Mouse (Mus musculus) liver, embryonic 14.5 days (tissue): ENCODE measurements around the gene Filip1l. TPM values are rescaled to one million over a fixed set of nuclear protein-coding genes. Genes with fewer than 3 reads are reported as not detected.
"Not testable (repeated sequence)": the region's sequence is repeated elsewhere in the genome, so short reads cannot be mapped to it uniquely, and the experiment has no call there.

Experiments
- ATAC-seq: fragments of 200-750 bp; cut with Nextera tagmentation; 2 replicates; pipeline ENCODE4 v1.8.0; 2017; ENCODE audit warnings: moderate number of reproducible peaks, mild to moderate bottlenecking, moderate library complexity; ENCODE audit not compliant: insufficient read depth
- DNase-seq, 3 experiments: peaks; one replicate each; pipeline ENCODE4 v3.0.0-alpha.2; 2012 to 2013; ENCODE audit warnings: low read depth in 3 of 3, low spot score in 3 of 3
- H3K27ac ChIP-seq: fragments of 300-500 bp; sonication (generic); 2 replicates; pipeline ENCODE4 v1.5.1; 2014; ENCODE audit warnings: moderate library complexity, mild to moderate bottlenecking, control low read depth, inconsistent platforms
- H3K27me3 ChIP-seq: fragments of 300-500 bp; sonication (generic); 2 replicates; pipeline ENCODE4 v1.6.1; 2014; ENCODE audit warnings: mild to moderate bottlenecking, low read length, moderate library complexity; ENCODE audit not compliant: control insufficient read depth, insufficient read depth
- H3K36me3 ChIP-seq: fragments of 300-500 bp; sonication (generic); replicated peaks from 2 replicates; pipeline ENCODE4 v1.6.1; 2014; ENCODE audit warnings: low read depth; ENCODE audit not compliant: control insufficient read depth, insufficient read depth
- H3K4me1 ChIP-seq, 2 experiments: fragments of 200-500 bp in 1 of 2; fragments of 300-500 bp in 1 of 2; sonication (generic) in 1 of 2; replicated peaks; 2 replicates each; pipeline ENCODE4 v1.6.1; 2012 to 2014; ENCODE audit warnings: antibody characterized with exemption in 1 of 2, inconsistent platforms in 1 of 2, low read length in 1 of 2; ENCODE audit not compliant: control insufficient read depth in 2 of 2, insufficient read depth in 2 of 2
- H3K4me2 ChIP-seq: fragments of 300-500 bp; sonication (generic); 2 replicates; pipeline ENCODE4 v1.6.1; 2014; ENCODE audit warnings: low read depth, mild to moderate bottlenecking, control low read depth, moderate library complexity
- H3K4me3 ChIP-seq, 2 experiments: fragments of 200-500 bp in 1 of 2; fragments of 300-500 bp in 1 of 2; sonication (generic) in 1 of 2; 2 replicates each; pipeline ENCODE4 v1.5.1; 2012 to 2014; ENCODE audit warnings: low read depth in 2 of 2, low read length in 2 of 2, mild to moderate bottlenecking in 2 of 2, control low read depth in 1 of 2, inconsistent platforms in 1 of 2, moderate library complexity in 1 of 2; ENCODE audit not compliant: insufficient read depth in 1 of 2
- H3K9ac ChIP-seq: fragments of 300-500 bp; sonication (generic); replicated peaks from 2 replicates; pipeline ENCODE4 v1.6.1; 2014; ENCODE audit warnings: mild to moderate bottlenecking, control low read depth, moderate library complexity
- H3K9me3 ChIP-seq: fragments of 300-500 bp; sonication (generic); 2 replicates; pipeline ENCODE4 v1.6.1; 2016; ENCODE audit warnings: low read length, mixed read lengths; ENCODE audit not compliant: control insufficient read depth
- CTCF ChIP-seq: IDR thresholded peaks from 2 replicates; pipeline ENCODE4 v1.5.1; 2016; ENCODE audit warnings: antibody characterized with exemption, low read depth, control low read depth
- EP300 ChIP-seq: IDR thresholded peaks from 2 replicates; pipeline ENCODE4 v1.6.1; 2016; ENCODE audit warnings: antibody characterized with exemption, low read depth
- WGBS: fragments of 180-500 bp; shearing (Covaris S2); extraction: QIAGEN DNeasy Blood & Tissue Kit; methylation state at CpG from one replicate; pipeline ENCODE4 v1.1.7; 2014; ENCODE audit not compliant: insufficient replicate concordance; 5-methylcytosine and 5-hydroxymethylcytosine counted together
- polyA plus RNA-seq, 2 experiments: library from polyadenylated mRNA; depleted of rRNA in 1 of 2; stranded (reverse) in 1 of 2; unstranded in 1 of 2; fragments of >200 nt; fragmentation: Nextera tagmentation in 1 of 2; extraction: Ambion mirVana in 1 of 2; gene quantifications; 2 replicates each; pipeline versions ENCODE4 v1.2.1 to v1.2.3; 2012 to 2014

Filip1l gene
- polyA plus RNA-seq, 2 experiments = 2.1 to 3.3 TPM

GRCm38 (mm10) chr16:57384274-57384673 lies 31.4 kb downstream of the Filip1l start:
- DNase-seq (no peak), ATAC-seq (no peak)
- Histone ChIP-seq H3K36me3 (no peaks in the 10 kb centered on the region), H3K4me2 (no peak overlapping the region), H3K4me1 (no peaks in the 10 kb centered on the region), H3K9ac (no peak overlapping the region), H3K9me3 (no peaks in the 10 kb centered on the region), H3K4me3 (no peak overlapping the region), H3K27me3 (no peaks in the 10 kb centered on the region), H3K27ac (no peak overlapping the region)
- 70% methylated on average over 2 of the region's 2 CpGs for WGBS
- no peak for TF ChIP-seq CTCF
- no peak for TF ChIP-seq EP300

- ATAC-seq = no peak
- WGBS = 70% methylated on average over 15 of the region's 15 CpGs
- Histone ChIP-seq H3K36me3 (no peaks in the 10 kb centered on the region), H3K4me2 (no peak overlapping the region), H3K9ac (no peak overlapping the region), H3K27me3 (no peaks in the 10 kb centered on the region), H3K9me3 (no peaks in the 10 kb centered on the region), H3K4me1 (no peaks in the 10 kb centered on the region), H3K4me3 (no peak overlapping the region), H3K27ac (no peak overlapping the region)
- TF ChIP-seq CTCF (no peak), EP300 (no peak)
- DNase-seq = no peak
Measured at GRCm38 (mm10) chr16:57389566-57390251, 36.8 kb downstream of the Filip1l start.

GRCm38 (mm10) chr16:57391171-57391570 lies 38.3 kb downstream of the Filip1l start:
- H3K27me3 ChIP-seq, H3K36me3 ChIP-seq, H3K4me1 ChIP-seq, H3K4me3 ChIP-seq, ATAC-seq, H3K4me2 ChIP-seq, H3K27ac ChIP-seq, H3K9ac ChIP-seq, H3K9me3 ChIP-seq, DNase-seq: not testable (repeated sequence)
- 13% methylated on average over 19 of the region's 39 CpGs for WGBS

- no peak for ATAC-seq
- Histone ChIP-seq H3K9ac (no peak overlapping the region), H3K4me3 (no peak overlapping the region), H3K27ac (no peak overlapping the region), H3K9me3 (no peaks in the 10 kb centered on the region), H3K36me3 (no peaks in the 10 kb centered on the region), H3K4me1 (no peaks in the 10 kb centered on the region), H3K4me2 (no peak overlapping the region), H3K27me3 (no peaks in the 10 kb centered on the region)
- no peak for TF ChIP-seq EP300
- no peak for TF ChIP-seq CTCF
- no peak for DNase-seq
- 46% methylated on average over 2 of the region's 2 CpGs for whole genome bisulfite sequencing
Measured at GRCm38 (mm10) chr16:57392461-57392860, 39.6 kb downstream of the Filip1l start.

- Histone ChIP-seq H3K36me3 (no peaks in the 10 kb centered on the region), H3K9ac (no peak overlapping the region), H3K4me1 (no peaks in the 10 kb centered on the region), H3K4me2 (no peak overlapping the region), H3K4me3 (no peak overlapping the region), H3K9me3 (no peaks in the 10 kb centered on the region), H3K27me3 (no peaks in the 10 kb centered on the region), H3K27ac (no peak overlapping the region)
- WGBS = 60% methylated on average over 11 of the region's 11 CpGs
- DNase-seq = no peak
- no peak for ATAC-seq
- TF ChIP-seq CTCF (no peak), EP300 (no peak)
Measured at GRCm38 (mm10) chr16:57393161-57393560, 40.3 kb downstream of the Filip1l start.
